Mouse (Mus musculus): ENCODE results near the gene Cpm.

Gene Cpm

DNA sequence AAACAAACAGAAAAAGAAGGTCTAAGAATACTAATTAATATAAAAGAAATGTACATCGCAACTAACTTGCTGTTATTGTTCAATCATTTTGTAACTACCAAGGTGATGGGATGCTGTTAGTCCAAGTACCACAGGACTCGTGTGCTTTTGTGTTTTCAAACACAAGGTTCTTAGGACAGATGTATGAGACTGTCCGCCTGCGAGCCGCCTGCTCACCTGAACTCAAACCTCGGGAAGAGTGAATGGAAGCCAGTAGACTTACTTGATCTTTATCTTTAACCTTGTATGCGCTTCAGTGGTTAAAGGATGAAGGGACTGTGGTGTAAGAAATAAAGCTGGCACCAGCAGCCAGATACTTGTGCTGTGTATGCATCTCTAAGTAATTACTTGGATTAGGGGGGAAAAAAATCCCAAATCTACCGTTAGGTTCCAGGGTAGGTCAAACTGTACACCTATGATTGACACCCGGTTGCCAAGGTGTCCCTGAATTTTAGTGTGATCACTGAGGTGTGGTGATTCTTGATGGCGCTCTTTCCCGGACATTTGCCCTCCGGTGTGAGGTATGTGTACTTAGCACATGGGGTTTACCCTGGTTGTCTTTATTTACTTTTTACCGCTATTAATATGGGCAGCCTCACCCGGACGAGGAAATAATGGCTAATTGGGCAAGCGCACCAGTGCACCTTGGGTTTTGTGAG lies 2.4 kb downstream of the Cpm start:
- in situ Hi-C loops (cut with MboI; ENCODE audit: low sequenced_read_pairs): no loop called here

GRCm38 (mm10) chr10:117632394-117632793 lies 3.1 kb downstream of the Cpm start:
- in situ Hi-C loops (cut with MboI; ENCODE audit: low sequenced_read_pairs): no loop called here

GRCm38 (mm10) chr10:117633564-117634208 lies 4.4 kb downstream of the Cpm start:
- in situ Hi-C loops (cut with MboI; ENCODE audit: low sequenced_read_pairs): no loop called here

- in situ Hi-C loops (cut with MboI; ENCODE audit: low sequenced_read_pairs): no loop called here
Measured at GRCm38 (mm10) chr10:117634323-117635030, 5.2 kb downstream of the Cpm start.

DNA sequence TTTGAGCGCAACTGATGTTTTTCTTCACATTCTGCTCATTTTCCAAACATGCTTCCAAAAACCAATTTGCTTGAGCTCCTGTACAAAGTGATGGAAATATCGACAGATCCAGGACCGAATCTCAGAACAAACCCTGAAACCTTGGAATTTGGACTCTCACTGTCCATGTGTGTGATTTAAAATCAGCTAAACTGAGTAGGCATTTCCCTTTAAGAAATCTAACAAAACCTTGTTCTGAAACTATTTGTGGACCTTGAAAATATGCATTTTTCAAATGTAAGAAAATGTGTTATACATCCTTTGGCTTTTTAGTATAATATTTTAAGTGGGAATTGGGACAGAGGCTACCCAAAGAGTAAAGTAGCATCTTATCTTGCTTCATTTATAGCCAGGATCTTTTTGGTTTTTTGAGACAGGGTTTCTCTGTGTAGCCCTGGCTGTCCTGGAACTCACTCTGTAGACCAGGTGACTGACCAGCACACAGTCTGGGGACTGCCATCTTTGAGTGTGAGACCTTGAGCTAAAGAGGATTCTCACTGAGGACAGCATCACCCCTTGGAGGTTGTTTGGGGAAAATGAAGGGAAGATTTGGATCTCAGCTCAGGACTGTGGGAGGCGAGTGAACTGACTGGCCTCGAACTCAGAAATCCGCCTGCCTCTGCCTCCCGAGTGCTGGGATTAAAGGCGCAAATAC lies 5.9 kb downstream of the Cpm start:
- in situ Hi-C loops (cut with MboI; ENCODE audit: low sequenced_read_pairs): no loop called here

- in situ Hi-C loops (cut with MboI; ENCODE audit: low sequenced_read_pairs): no loop called here
Measured at GRCm38 (mm10) chr10:117635823-117636589, 6.7 kb downstream of the Cpm start.

GRCm38 (mm10) chr10:117637062-117637744 lies 7.9 kb downstream of the Cpm start:
- in situ Hi-C loops (cut with MboI; ENCODE audit: low sequenced_read_pairs): no loop called here

DNA sequence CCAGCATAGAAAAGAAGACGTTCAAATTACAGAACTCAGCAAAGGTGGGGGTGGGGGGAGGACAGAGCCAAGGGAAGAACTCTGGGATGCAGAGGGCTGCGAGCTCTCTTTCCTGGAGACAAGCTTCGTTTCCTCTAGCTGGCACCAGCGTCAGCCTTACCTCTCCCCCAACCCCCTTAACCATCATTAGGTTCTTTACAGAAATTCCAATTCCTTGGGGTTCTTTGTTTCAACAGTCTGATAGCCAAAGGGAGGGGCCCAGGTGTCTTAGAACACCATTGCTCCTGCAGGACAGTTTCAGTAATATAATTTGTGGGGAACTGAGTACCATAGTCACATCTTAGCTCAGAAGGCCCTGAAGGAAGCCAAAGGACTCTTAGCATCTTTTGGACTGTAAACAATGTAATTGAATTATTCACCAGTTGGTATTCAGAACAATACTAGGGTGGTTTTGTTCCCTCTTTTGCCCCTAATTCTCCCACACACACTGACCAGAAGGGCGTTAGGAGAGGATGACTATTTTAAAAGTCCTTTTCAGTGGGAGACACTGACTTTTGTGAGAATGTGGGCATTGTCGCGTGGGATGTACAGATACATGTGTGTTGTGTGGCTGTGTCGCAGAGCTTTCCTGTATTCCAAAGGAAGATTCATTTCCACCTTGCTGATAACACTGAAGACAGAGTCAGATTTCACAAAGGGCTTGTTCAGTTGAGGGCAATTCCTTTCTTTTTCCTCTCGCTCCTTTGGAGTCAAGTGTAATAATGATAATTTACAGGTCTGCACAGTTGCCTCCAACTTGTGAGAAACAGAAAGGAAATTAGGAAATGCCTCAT lies 8.7 kb downstream of the Cpm start:
- in situ Hi-C loops (cut with MboI; ENCODE audit: low sequenced_read_pairs): no loop called here

DNA sequence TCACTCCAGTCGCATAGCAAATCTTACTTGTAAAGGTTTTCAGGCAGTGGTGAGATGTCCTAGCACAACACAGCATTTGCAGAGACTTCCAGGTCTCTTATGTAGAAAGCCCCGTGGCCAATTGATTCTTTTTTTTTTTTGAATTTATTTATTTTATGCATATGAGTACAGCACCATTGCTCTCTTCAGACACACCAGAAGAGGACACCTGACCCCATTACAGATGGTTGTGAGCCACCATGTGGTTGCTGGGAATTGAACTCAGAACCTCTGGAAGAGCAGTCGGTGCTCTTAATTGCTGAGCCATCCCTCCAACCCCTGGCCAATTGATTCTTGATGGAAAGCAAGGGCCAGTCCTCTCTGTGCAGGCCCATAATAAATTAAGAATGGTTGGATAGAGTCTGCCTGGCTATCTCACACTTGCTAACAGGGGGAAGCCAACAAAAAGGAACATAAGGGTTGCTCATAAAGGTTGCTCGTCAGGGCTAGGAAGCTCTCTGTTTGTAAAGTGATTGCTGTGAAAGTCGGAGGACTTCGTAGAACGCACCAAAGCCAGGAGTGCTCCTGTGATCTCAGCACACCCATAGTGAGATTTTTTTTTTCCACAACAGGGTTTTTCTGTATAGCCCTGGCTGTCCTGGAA lies 9.4 kb downstream of the Cpm start:
- in situ Hi-C loops (cut with MboI; ENCODE audit: low sequenced_read_pairs): no loop called here

DNA sequence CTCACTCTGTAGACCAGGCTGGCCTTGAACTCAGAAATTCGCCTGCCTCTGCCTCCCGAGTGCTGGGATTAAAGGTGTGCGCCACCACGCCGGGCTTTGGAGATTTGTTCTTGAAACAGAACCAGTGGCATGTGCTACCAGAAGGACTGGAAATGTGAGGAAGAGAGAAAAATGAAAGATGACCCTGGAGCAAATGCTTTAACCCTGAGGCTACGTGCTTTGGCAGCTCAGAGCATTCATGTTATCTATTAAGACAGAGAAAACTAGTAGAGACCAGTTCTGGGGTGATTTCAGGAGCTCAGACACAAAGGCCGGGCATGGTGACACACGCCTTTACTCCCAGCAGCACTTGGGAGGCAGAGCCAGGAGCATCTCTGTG lies 9.9 kb downstream of the Cpm start:
- in situ Hi-C loops (cut with MboI; ENCODE audit: low sequenced_read_pairs): no loop called here

GRCm38 (mm10) chr10:117639899-117640594 lies 10.7 kb downstream of the Cpm start:
- in situ Hi-C loops (cut with MboI; ENCODE audit: low sequenced_read_pairs): no loop called here

- in situ Hi-C loops (cut with MboI; ENCODE audit: low sequenced_read_pairs): no loop called here
Measured at GRCm38 (mm10) chr10:117640595-117641078, 11.3 kb downstream of the Cpm start.

GRCm38 (mm10) chr10:117641400-117642200 lies 12.3 kb downstream of the Cpm start:
- in situ Hi-C loops (cut with MboI; ENCODE audit: low sequenced_read_pairs): no loop called here

DNA sequence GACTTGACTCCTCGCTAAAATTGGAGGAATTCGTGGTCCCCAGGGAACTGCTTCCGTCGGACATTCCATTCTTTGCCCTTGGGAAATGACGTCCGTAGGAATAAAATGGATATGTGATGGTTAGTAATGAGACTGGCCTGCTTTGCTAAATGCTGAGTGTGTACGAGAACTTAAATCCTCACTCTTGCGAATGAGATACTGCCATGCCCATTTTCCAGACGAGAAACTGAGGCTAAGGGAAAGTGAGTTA lies 12.8 kb downstream of the Cpm start:
- in situ Hi-C loops (cut with MboI; ENCODE audit: low sequenced_read_pairs): no loop called here

GRCm38 (mm10) chr10:117642491-117643262 lies 13.4 kb downstream of the Cpm start:
- in situ Hi-C loops (cut with MboI; ENCODE audit: low sequenced_read_pairs): no loop called here

DNA sequence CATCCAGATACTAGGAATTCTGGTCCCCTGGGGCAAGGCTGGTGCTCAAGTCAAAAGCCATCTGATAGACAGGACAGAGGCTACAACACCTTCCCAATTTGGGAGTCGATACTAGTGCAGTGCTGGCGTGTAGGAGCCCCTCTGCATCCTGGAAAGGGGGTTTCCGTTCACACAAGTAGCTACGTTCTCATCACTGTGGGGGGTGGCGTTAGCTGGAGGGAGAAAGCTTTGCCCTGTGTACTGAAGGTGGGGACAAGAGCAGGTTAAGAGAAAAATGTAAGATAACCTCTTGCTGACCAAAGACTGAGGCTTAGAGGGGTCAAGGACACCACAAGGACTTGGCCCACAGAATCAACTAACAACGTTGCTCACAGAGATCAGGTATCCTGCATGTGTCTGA lies 14.0 kb downstream of the Cpm start:
- in situ Hi-C loops (cut with MboI; ENCODE audit: low sequenced_read_pairs): no loop called here
